Mouse (Mus musculus) olfactory bulb, adult 2 months (tissue): ENCODE data around the gene 6030452D12Rik.

Experiments used
- CTCF ChIP-seq: fragments of 200-500 bp; IDR thresholded peaks from 2 replicates; pipeline ENCODE4 v1.5.1; 2012; ENCODE audit warnings: low read depth, mild to moderate bottlenecking, low read length, moderate library complexity; ENCODE audit not compliant: insufficient read depth
- POLR2A ChIP-seq: fragments of 200-500 bp; IDR thresholded peaks from 2 replicates; pipeline ENCODE4 v1.6.1; 2012; ENCODE audit warnings: mild to moderate bottlenecking, low read depth, low read length, moderate library complexity; ENCODE audit not compliant: insufficient read depth

- TF ChIP-seq CTCF (no peak), POLR2A (no peak)
Observed at GRCm38 (mm10) chr8:106530566-106530965, 30.2 kb downstream of the 6030452D12Rik start.
